Mouse (Mus musculus): ENCODE measurements around the gene Best3. TPM values are rescaled to one million over a fixed set of nuclear protein-coding genes. Genes with fewer than 3 reads are reported as not detected.
"Not testable (repeated sequence)": the region's sequence is repeated elsewhere in the genome, so short reads cannot be mapped to it uniquely, and the experiment has no call there.

Gene Best3
- polyA plus RNA-seq, 1 experiment, result not detected

DNA sequence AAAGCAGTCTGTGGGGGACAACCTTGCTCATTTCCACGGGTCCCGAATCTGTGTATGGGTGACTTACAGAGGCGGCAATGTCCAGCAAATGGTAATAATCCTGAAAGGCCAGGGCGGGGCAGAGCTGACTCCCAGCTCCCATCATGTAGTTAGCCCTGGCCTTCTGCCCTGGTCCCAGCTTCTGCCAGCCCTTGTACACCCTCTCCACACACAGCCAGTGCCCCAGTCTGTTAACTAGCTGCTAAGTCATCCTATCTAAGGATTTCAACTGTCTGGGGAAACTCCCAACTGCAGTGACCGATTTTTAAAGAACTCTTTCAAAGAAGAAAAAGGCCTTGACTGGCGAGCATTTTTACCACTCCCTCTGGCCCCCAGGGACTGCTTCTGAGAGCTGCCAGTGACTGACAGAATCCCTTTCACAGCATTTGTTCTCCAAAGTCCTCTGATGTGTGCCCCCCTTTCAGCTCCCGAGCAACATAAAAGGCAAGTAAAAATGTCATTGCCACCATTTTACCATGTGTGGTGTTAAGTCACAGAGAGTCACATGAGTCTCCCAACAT, 32.2 kb downstream of the Best3 start:
- Histone ChIP-seq H3K27ac (ENCODE audit: insufficient read depth, low read length) (peak overlapping the region; percentile 48; the same call in 1 of the 2 replicates), H3K4me1 (ENCODE audit: control insufficient read depth, insufficient read depth, low read length) (peaks cover 13% of the 10 kb centered on the region), H3K4me3 (ENCODE audit: insufficient read depth, low read length) (no peak overlapping the region)
- no peak for TF ChIP-seq CTCF (IDR thresholded peaks at IDR 0.05; ENCODE audit: borderline replicate concordance, insufficient read depth, low read length)
- TF ChIP-seq POLR2A (IDR thresholded peaks at IDR 0.05; ENCODE audit: low read depth, low read length), result no peak

DNA sequence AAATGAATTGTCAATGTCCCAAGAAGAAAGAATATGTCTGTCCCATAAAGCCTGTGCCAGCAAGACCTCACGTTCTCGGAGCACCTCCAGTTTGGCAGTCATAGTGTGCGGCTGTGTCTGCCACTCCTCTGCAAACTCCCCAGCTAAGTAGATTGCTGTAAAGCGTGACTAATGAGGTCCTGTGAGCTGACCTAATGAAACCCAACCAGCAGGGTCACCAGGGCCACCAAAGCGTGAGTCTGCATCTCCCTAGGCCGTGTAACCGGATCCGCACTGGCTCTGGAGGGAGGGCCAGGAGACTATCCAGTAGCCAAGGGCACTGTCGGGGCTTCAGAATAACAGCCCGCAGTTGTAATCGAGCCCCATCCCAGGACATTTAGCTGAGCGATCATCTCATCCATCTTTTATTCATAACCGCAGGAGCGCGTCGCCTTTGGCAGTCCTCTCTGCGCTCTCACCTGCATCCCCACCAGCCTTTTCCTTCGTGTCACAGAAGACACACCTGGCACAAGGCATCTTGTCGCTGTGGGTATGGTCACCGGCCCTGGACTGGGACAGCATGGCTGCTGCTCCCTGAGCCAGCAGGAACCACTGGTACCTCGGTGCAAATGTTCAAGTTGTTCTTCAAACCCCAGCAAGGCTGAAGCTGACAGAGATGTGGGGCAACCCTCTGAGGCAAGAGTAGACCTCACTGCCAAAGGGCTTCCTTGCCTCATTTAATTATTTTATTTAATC, 35.1 kb downstream of the Best3 start:
- H3K4me3 ChIP-seq (ENCODE audit: insufficient read depth, low read length), result no peak overlapping the region
- H3K27ac ChIP-seq (ENCODE audit: insufficient read depth, low read length), result no peak overlapping the region
- TF ChIP-seq POLR2A (IDR thresholded peaks at IDR 0.05; ENCODE audit: low read depth, low read length) (no peak), CTCF (IDR thresholded peaks at IDR 0.05; ENCODE audit: borderline replicate concordance, insufficient read depth, low read length) (no peak)
- H3K4me1 ChIP-seq (ENCODE audit: control insufficient read depth, insufficient read depth, low read length), result peaks cover 16% of the 10 kb centered on the region

DNA sequence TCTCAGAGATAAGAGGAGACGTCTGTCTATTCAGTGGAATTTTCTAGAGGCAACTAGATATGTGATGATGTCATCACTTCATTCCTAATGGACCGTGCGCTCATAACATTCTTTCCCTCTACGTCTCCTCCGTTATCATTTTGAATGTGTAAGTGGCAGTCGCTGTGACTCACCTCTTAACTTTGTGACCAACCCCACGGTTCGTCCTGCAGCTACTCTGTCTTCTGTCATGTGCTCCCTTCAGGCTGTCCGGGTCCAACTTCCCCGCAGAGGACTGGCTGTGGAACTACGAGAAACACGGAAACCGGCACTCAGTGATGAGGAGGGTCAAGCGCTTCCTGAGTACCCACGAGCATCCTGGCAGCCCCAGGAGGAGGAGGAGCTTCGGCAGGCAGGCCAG, 37.6 kb downstream of the Best3 start:
- TF ChIP-seq POLR2A (IDR thresholded peaks at IDR 0.05; ENCODE audit: low read depth, low read length) (0 out of 2 replicates have a peak, but pooled peaks have one; percentile 16), CTCF (IDR thresholded peaks at IDR 0.05; ENCODE audit: borderline replicate concordance, insufficient read depth, low read length) (no peak)
- Histone ChIP-seq H3K4me1 (ENCODE audit: control insufficient read depth, insufficient read depth, low read length) (peaks cover 13% of the 10 kb centered on the region), H3K4me3 (ENCODE audit: insufficient read depth, low read length) (no peak overlapping the region), H3K27ac (ENCODE audit: insufficient read depth, low read length) (peak overlapping the region; percentile 28; the same call in 1 of the 2 replicates)

DNA sequence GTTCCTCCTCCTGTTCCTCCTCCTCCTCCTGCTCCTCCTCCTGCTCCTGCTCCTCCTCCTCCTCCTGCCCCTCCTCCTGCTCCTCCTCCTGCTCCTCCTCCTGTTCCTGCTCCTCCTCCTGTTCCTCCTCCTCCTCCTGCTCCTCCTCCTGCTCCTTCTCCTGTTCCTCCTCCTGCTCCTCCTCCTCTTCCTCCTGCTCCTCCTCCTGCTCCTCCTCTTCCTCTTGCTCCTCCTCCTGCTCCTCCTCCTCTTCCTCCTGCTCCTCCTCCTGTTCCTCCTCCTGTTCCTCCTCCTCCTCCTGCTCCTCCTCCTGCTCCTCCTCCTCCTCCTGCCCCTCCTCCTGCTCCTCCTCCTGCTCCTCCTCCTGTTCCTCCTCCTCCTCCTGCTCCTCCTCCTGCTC, 39.7 kb downstream of the Best3 start:
- peaks cover 11% of the 10 kb centered on the region for H3K4me1 ChIP-seq (ENCODE audit: control insufficient read depth, insufficient read depth, low read length)
- H3K27ac ChIP-seq (ENCODE audit: insufficient read depth, low read length); H3K4me3 ChIP-seq (ENCODE audit: insufficient read depth, low read length): not testable (repeated sequence)

DNA sequence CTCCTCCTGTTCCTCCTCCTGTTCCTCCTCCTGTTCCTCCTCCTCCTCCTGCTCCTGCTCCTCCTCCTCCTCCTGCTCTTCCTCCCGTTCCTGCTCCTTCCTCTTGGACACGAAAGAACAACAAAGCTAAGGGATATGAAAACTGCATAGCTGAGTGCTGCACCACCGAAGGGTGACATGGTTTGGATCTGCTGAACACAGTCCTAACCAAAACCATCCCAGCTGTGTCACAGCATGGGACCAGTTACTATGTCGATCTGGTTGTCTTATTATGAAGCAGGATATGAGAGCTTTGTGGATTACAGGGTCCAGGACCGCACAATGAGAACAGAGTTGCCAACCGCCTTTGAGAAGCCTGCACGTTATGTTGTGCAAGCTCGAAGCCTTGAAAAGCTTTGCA, 40.1 kb downstream of the Best3 start:
- Histone ChIP-seq H3K4me3 (ENCODE audit: insufficient read depth, low read length) (no peak overlapping the region), H3K4me1 (ENCODE audit: control insufficient read depth, insufficient read depth, low read length) (peaks cover 8% of the 10 kb centered on the region), H3K27ac (ENCODE audit: insufficient read depth, low read length) (no peak overlapping the region)
- no peak for TF ChIP-seq POLR2A (IDR thresholded peaks at IDR 0.05; ENCODE audit: low read depth, low read length)
- TF ChIP-seq CTCF (IDR thresholded peaks at IDR 0.05; ENCODE audit: borderline replicate concordance, insufficient read depth, low read length), result no peak

DNA sequence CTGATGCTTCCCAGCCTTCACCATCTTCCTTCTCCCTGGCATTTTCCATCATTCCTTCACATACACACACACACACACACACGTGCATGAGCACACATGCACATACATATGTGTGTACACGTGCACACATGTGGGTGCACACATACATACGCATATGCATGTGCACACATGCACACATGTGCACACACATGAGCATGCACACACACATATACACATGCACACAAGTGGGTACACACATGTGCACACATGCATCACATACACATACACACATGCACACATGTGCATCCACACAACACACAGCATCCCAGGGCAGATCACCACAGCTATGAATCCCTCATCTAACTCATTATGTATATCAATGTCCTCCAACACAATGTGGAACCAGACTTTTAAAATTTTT, 45.0 kb downstream of the Best3 start:
- TF ChIP-seq POLR2A (IDR thresholded peaks at IDR 0.05; ENCODE audit: low read depth, low read length) (no peak), CTCF (IDR thresholded peaks at IDR 0.05; ENCODE audit: borderline replicate concordance, insufficient read depth, low read length) (no peak)
- Histone ChIP-seq H3K4me1 (ENCODE audit: control insufficient read depth, insufficient read depth, low read length) (no peaks in the 10 kb centered on the region), H3K27ac (ENCODE audit: insufficient read depth, low read length) (no peak overlapping the region)

DNA sequence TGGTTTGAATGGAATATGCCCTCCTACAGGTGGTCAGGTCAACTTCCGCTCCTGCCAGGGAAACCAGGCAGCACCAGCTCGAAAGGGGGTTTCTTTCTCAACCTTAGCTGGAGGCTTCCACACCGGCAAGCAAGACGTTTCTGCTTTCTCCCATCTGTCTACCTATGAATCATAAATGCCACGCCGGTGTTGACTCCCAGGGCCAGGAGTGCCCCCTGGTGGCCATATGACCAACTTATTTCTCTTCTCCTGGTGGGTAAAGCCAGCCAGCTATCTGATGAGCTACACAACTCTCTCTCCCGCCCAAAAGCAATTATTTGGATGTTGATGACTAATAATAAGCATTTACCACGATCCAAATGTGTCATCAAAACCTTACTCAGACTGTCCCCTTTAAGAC, 47.7 kb downstream of the Best3 start:
- no peak overlapping the region for H3K27ac ChIP-seq (ENCODE audit: insufficient read depth, low read length)
- no peak for TF ChIP-seq POLR2A (IDR thresholded peaks at IDR 0.05; ENCODE audit: low read depth, low read length)
- peak; percentile 59 for TF ChIP-seq CTCF (IDR thresholded peaks at IDR 0.05; ENCODE audit: borderline replicate concordance, insufficient read depth, low read length)
- no peaks in the 10 kb centered on the region for H3K4me1 ChIP-seq (ENCODE audit: control insufficient read depth, insufficient read depth, low read length)

More for the DNA sequence above, 45.0 kb downstream of the Best3 start:
- no peak overlapping the region for H3K4me3 ChIP-seq (ENCODE audit: insufficient read depth, low read length)

DNA sequence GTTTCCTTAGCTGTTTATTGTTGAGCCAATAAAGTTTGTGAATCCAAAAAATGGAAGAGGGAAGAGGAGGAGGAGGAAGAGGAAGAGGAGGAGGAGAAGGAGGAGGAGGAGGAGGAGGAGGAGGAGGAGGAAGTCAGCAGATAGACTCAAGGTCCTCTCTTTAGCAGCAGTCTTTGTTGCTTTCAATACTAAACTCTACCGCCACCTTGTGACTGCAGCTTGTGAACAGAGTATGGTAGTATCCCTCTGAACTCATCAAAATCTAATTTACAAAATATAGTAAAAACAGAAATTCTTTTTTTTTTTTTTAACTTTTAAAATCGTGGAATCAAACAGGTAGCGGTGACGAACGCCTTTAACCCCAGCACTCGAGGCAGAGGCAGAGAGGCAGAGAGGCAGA, 54.2 kb downstream of the Best3 start:
- Histone ChIP-seq H3K27ac (ENCODE audit: insufficient read depth, low read length) (no peak overlapping the region), H3K4me1 (ENCODE audit: control insufficient read depth, insufficient read depth, low read length) (no peaks in the 10 kb centered on the region), H3K4me3 (ENCODE audit: insufficient read depth, low read length) (no peak overlapping the region)
- TF ChIP-seq POLR2A (IDR thresholded peaks at IDR 0.05; ENCODE audit: low read depth, low read length), result no peak
- TF ChIP-seq CTCF (IDR thresholded peaks at IDR 0.05; ENCODE audit: borderline replicate concordance, insufficient read depth, low read length), result no peak

More for the DNA sequence above, 47.7 kb downstream of the Best3 start:
- no peak overlapping the region for H3K4me3 ChIP-seq (ENCODE audit: insufficient read depth, low read length)

DNA sequence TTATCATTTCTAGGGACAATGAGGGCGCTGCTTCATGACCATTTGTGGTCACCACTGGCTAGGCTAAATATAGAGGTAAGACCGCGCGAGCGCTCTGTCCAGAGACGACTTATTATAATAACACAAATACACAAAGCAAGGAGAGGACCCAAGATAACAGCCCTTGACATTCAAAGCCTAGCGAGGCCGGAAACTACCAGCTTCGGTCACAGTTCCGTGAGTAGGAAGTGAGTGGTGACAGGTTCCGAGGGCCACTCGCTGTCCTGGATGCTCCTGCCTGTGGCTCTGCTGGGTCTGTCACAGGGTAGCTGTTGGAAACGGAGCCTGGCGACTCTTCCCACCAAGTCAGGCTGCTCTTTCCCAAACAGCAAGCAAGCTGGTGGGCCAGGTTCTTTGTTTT, 56.2 kb downstream of the Best3 start:
- H3K4me1 ChIP-seq (ENCODE audit: control insufficient read depth, insufficient read depth, low read length), result no peaks in the 10 kb centered on the region
- TF ChIP-seq CTCF (IDR thresholded peaks at IDR 0.05; ENCODE audit: borderline replicate concordance, insufficient read depth, low read length), result no peak

DNA sequence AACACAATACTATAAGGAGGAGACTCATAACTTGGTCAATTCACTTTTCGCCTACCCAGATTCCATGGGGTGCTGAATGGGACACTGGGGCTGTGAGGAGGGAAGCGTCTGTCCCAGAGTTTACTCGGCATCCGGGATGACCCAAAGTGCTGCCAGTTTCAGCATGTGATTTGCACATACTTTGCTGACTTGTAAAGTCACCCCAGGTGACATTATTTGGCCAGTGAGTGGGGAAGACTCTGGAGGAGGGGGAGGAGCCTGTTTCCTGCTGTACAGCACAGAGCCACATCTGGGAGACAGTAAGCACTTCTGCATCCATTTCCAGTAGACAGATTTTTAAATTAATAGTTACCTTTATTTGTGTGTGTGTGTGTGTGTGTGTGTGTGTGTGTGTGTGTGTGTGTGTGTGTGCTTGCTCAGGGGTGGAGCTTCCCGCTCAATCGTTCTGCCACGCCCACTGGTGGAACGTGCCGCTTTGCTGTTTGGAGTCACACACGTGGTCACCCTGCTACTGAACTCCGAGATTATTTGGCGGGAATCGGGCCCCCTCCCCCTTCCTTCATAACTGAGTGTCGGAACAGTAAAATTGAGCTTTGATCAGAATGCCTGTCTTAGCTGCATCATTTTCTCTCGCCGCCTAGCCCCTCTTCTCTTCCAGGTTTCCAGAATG, 57.5 kb downstream of the Best3 start:
- not testable (repeated sequence) for H3K27ac ChIP-seq (ENCODE audit: insufficient read depth, low read length); H3K4me1 ChIP-seq (ENCODE audit: control insufficient read depth, insufficient read depth, low read length); H3K4me3 ChIP-seq (ENCODE audit: insufficient read depth, low read length)

More for the DNA sequence above, 56.2 kb downstream of the Best3 start:
- no peak overlapping the region for H3K27ac ChIP-seq (ENCODE audit: insufficient read depth, low read length)
- H3K4me3 ChIP-seq (ENCODE audit: insufficient read depth, low read length), result no peak overlapping the region
